Mouse (Mus musculus) CD4-positive, CD25-positive, alpha-beta regulatory T cell, adult 9 weeks (primary cell): Measurements from ENCODE around the gene Mterf2. TPM values are rescaled to one million over a fixed set of nuclear protein-coding genes. Genes with fewer than 3 reads are reported as not detected.

Experiments used
- polyA plus RNA-seq: library from polyadenylated mRNA; unstranded; fragments of 100-300 nt; shearing (Covaris generic); gene quantifications from one replicate; pipeline ENCODE4 v1.2.1, GENCODE M21; 2017

The Mterf2 gene
- polyA plus RNA-seq, result 28.4 TPM

GRCm38 (mm10) chr10:85127395-85128287, at the start of gene Mterf2:
Gene Mterf2, minus strand, starts transcription at chr10:85128027.

GRCm38 (mm10) chr10:85102247-85103084, 25.4 kb downstream of the Mterf2 start, which contains the start of the genes Fhl4 and Tmem263:
Gene Fhl4, minus strand, starts transcription at chr10:85102495.
Gene Tmem263, plus strand, starts transcription at chr10:85102627.

Other genes starting within 250 kb of the Mterf2 start
- 10.9 TPM for gene Ric8b, start 210.4 kb downstream of the Mterf2 start, polyA plus RNA-seq
- gene Fhl4, start 25.5 kb downstream of the Mterf2 start, polyA plus RNA-seq, result 1.1 TPM
- 8.6 TPM for gene Tmem263, start 25.4 kb downstream of the Mterf2 start, polyA plus RNA-seq
- 3.4 TPM for gene Cry1, start 57.0 kb upstream of the Mterf2 start, polyA plus RNA-seq